Mouse (Mus musculus): ENCODE data around the gene Dppa3.

DNA sequence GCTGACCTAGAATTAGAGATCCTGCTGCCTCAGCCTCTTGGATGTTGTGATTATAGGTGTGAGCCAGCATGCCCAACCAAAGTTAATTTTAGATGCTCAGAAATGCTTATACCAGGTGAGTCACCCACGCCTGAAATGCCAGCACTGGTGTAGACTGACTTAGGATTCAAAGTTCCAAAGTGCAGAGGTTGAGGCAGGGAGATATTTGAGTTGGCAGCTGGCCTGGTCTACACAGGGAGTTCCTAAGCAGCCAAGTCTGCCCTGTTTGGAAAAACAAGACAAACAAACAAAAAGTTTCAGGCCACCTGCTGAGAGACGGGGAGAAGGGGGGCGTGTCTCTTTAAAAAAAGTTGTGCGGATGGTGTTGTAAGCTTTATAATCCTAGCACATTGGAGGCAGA is 1.1 kb upstream of the Dppa3 start:
- TF ChIP-seq GATA1 (IDR thresholded peaks at IDR 0.05; ENCODE audit: borderline replicate concordance, low read length) (no peak), FLI1 (IDR thresholded peaks at IDR 0.05; ENCODE audit: low read length) (no peak)

Measured in megakaryocyte, embryonic 14.5 days (primary cell).